Mouse (Mus musculus) intestine, postnatal 0 days (tissue): ENCODE results near the gene B230118H07Rik. TPM values are rescaled to one million over a fixed set of nuclear protein-coding genes. Genes with fewer than 3 reads are reported as not detected.

Experiments used
- ATAC-seq: fragments of 200-750 bp; cut with Nextera tagmentation; 2 replicates; pipeline ENCODE4 v1.8.0; 2017; ENCODE audit warnings: mild to moderate bottlenecking, moderate TSS enrichment, moderate library complexity
- H3K27ac ChIP-seq: fragments of 300-500 bp; sonication (generic); 2 replicates; pipeline ENCODE4 v1.5.1; 2014; ENCODE audit warnings: mild to moderate bottlenecking, low read depth, low read length, moderate library complexity
- H3K27me3 ChIP-seq: fragments of 300-500 bp; sonication (generic); replicated peaks from 2 replicates; pipeline ENCODE4 v1.6.1; 2014; ENCODE audit warnings: low read length, mixed read lengths; ENCODE audit not compliant: control insufficient read depth, insufficient read depth
- H3K36me3 ChIP-seq: fragments of 300-500 bp; sonication (generic); 2 replicates; pipeline ENCODE4 v1.6.1; 2014; ENCODE audit warnings: mild to moderate bottlenecking, moderate library complexity; ENCODE audit not compliant: control insufficient read depth, insufficient read depth
- H3K4me1 ChIP-seq: fragments of 300-500 bp; sonication (generic); replicated peaks from 2 replicates; pipeline ENCODE4 v1.6.1; 2014; ENCODE audit warnings: antibody characterized with exemption, low read length, mixed read lengths; ENCODE audit not compliant: control insufficient read depth, insufficient read depth
- H3K4me2 ChIP-seq: fragments of 300-500 bp; sonication (generic); replicated peaks from 2 replicates; pipeline ENCODE4 v1.6.1; 2014; ENCODE audit warnings: low read depth, mild to moderate bottlenecking, moderate library complexity
- H3K4me3 ChIP-seq: fragments of 300-500 bp; sonication (generic); 2 replicates; pipeline ENCODE4 v1.5.1; 2014; ENCODE audit warnings: low read depth, low read length
- H3K9ac ChIP-seq: fragments of 300-500 bp; sonication (generic); 2 replicates; pipeline ENCODE4 v1.6.1; 2014; ENCODE audit warnings: mild to moderate bottlenecking, low read depth, low read length
- H3K9me3 ChIP-seq: fragments of 300-500 bp; sonication (generic); 2 replicates; pipeline ENCODE4 v1.6.1; 2016; ENCODE audit warnings: mixed run types; ENCODE audit not compliant: control insufficient read depth
- CTCF ChIP-seq: sonication (generic); IDR thresholded peaks from 2 replicates; pipeline ENCODE4 v1.5.1; 2016; ENCODE audit warnings: low read depth, mild to moderate bottlenecking, control low read depth, antibody characterized with exemption, moderate library complexity
- WGBS: fragments of 180-500 bp; shearing (Covaris S2); extraction: QIAGEN DNeasy Blood & Tissue Kit; methylation state at CpG from one replicate; pipeline ENCODE4 v1.1.7; 2014; 5-methylcytosine and 5-hydroxymethylcytosine counted together
- polyA plus RNA-seq: library from polyadenylated mRNA; unstranded; fragments of >200 nt; fragmentation: Nextera tagmentation; extraction: Ambion mirVana; gene quantifications from 2 replicates; pipeline ENCODE4 v1.2.1, GENCODE M21; 2015

B230118H07Rik gene
- polyA plus RNA-seq, 1 experiment from 2014 or later, result 33.6 TPM

GRCm38 (mm10) chr2:101665058-101665702, 15.8 kb upstream of the B230118H07Rik start:
- H3K36me3 ChIP-seq, result no peaks in the 10 kb centered on the region
- peak; percentile 97 for TF ChIP-seq CTCF
- no peaks in the 10 kb centered on the region for H3K27me3 ChIP-seq
- no peak overlapping the region for H3K27ac ChIP-seq
- no peaks in the 10 kb centered on the region for H3K9me3 ChIP-seq
- no peak overlapping the region for H3K9ac ChIP-seq
- WGBS, result 25% methylated on average over 9 of the region's 9 CpGs
- H3K4me3 ChIP-seq, result no peak overlapping the region
- no peaks in the 10 kb centered on the region; the same call in 1 of the 2 replicates for H3K4me1 ChIP-seq
- no peak for ATAC-seq
- H3K4me2 ChIP-seq, result no peak overlapping the region

- no peaks in the 10 kb centered on the region; the same call in 1 of the 2 replicates for H3K4me1 ChIP-seq
- no peak overlapping the region for H3K4me2 ChIP-seq
- H3K9ac ChIP-seq, result no peak overlapping the region
- peak; percentile 92 for ATAC-seq
- no peak overlapping the region for H3K4me3 ChIP-seq
- no peak for TF ChIP-seq CTCF
- WGBS, result 52% methylated on average over 2 of the region's 2 CpGs
- no peaks in the 10 kb centered on the region for H3K36me3 ChIP-seq
- H3K9me3 ChIP-seq, result no peaks in the 10 kb centered on the region
- peak overlapping the region; percentile 28 for H3K27ac ChIP-seq
- no peaks in the 10 kb centered on the region for H3K27me3 ChIP-seq
Observed at GRCm38 (mm10) chr2:101660536-101660935, 11.2 kb upstream of the B230118H07Rik start.

GRCm38 (mm10) chr2:101652921-101653597, 3.7 kb upstream of the B230118H07Rik start:
- Histone ChIP-seq H3K9ac (no peak overlapping the region), H3K27ac (no peak overlapping the region), H3K27me3 (no peaks in the 10 kb centered on the region), H3K9me3 (no peaks in the 10 kb centered on the region), H3K4me2 (peak overlapping the region; percentile 50), H3K4me3 (no peak overlapping the region), H3K36me3 (no peaks in the 10 kb centered on the region), H3K4me1 (no peaks in the 10 kb centered on the region)
- peak; percentile 81 for TF ChIP-seq CTCF
- WGBS, result 16% methylated on average over 14 of the region's 14 CpGs
- 0 out of 2 replicates have a peak, but pooled peaks have one; percentile 31 for ATAC-seq

GRCm38 (mm10) chr2:101652204-101652920, 3.0 kb upstream of the B230118H07Rik start:
- Histone ChIP-seq H3K36me3 (no peaks in the 10 kb centered on the region), H3K4me2 (peak overlapping the region; percentile 50), H3K9ac (no peak overlapping the region), H3K4me3 (no peak overlapping the region), H3K4me1 (no peaks in the 10 kb centered on the region), H3K9me3 (no peaks in the 10 kb centered on the region), H3K27ac (no peak overlapping the region), H3K27me3 (no peaks in the 10 kb centered on the region)
- no peak for TF ChIP-seq CTCF
- no peak for ATAC-seq
- 50% methylated on average over 14 of the region's 14 CpGs for WGBS

GRCm38 (mm10) chr2:101650446-101650845, 1.1 kb upstream of the B230118H07Rik start:
- WGBS, result 48% methylated on average over 1 of the region's 1 CpGs
- H3K4me2 ChIP-seq, result no peak overlapping the region
- H3K27ac ChIP-seq, result no peak overlapping the region
- H3K4me3 ChIP-seq, result no peak overlapping the region
- H3K27me3 ChIP-seq, result no peaks in the 10 kb centered on the region
- H3K9me3 ChIP-seq, result no peaks in the 10 kb centered on the region
- no peak overlapping the region for H3K9ac ChIP-seq
- H3K36me3 ChIP-seq, result no peaks in the 10 kb centered on the region
- ATAC-seq, result no peak
- no peaks in the 10 kb centered on the region for H3K4me1 ChIP-seq
- no peak for TF ChIP-seq CTCF

GRCm38 (mm10) chr2:101648361-101648760, 971 bp downstream of the B230118H07Rik start:
- Histone ChIP-seq H3K4me1 (no peaks in the 10 kb centered on the region), H3K9me3 (no peaks in the 10 kb centered on the region), H3K27ac (no peak overlapping the region), H3K4me2 (no peak overlapping the region), H3K4me3 (no peak overlapping the region), H3K36me3 (no peaks in the 10 kb centered on the region), H3K9ac (no peak overlapping the region), H3K27me3 (no peaks in the 10 kb centered on the region)
- no peak for ATAC-seq
- TF ChIP-seq CTCF, result no peak
- WGBS, result 85% methylated on average over 2 of the region's 2 CpGs
